Mouse (Mus musculus) adrenal gland, adult (tissue): Measurements from ENCODE around the gene Fbxo24.
A peak's percentile ranks its signal among the peaks of the same experiment; 100 is the strongest.

Experiments used
- DNase-seq, 2 experiments: peaks; one replicate each; pipeline ENCODE4 v3.0.0; 2022 to 2023; ENCODE audit warnings: low spot score in 1 of 2; ENCODE audit not compliant: inconsistent age in 2 of 2

Gene Fbxo24

GRCm38 (mm10) chr5:137568223-137568798, 60.5 kb downstream of the Fbxo24 start:
- peak; percentile 64 to 77 for DNase-seq

DNA sequence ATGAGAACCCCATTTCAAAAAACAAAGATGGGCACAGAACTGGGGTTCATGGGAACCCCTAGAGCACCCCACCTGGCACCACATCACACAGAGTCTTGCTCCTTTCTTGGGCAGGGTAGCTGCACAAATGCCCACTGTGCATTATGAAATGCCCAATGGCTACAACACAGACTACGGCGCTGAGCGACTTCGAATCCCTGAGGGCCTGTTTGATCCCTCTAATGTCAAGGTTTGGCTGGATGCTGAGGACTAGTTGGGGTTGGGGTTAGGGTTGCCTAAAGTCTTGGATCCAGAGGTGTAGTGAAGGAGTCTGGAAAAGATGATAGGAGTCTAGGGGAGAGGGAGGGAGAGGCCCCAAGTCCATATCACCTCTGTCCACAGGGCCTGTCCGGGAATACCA, 62.4 kb downstream of the Fbxo24 start:
- DNase-seq, result no peak

DNA sequence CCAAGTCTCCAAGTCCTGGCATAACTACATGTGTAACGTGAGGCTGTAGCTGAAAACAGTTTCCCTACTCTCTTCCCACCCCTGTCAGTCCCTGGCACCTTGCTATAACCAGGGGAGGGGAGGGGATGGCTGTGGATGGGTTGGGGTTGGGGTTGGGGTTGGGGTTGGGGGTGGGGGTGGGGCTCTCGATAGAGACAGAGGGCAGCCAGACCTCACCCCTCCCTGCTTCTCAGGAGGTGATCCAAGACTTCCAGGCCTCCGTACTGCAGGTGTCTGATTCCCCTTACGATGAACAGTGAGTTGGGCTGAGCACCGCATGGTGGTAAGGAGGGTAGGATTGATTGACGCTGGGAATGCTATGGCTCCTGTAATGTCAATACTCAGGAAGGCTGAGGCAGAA, 63.1 kb downstream of the Fbxo24 start:
- no peak for DNase-seq

DNA sequence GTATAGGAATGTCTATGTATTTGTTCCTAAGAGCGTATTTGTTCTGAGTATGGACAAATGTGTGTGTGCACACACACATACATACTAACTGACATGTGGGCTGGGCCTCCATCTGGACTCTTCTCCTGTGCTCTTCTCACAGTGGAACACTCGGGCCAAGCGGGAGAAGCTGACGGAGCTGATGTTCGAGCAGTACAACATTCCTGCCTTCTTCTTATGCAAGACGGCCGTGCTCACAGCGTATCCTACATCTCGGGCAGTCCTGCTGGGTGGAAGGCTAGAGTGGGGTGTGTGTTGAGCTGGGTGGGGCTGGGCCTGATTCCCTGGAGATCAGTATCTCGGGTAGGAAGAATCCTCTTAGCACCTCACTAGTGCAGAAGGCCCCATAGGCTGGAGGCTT, 65.8 kb downstream of the Fbxo24 start:
- no peak for DNase-seq
